8 mouse cellular contexts compared by ENCODE assay signal in the genomic region with DNA sequence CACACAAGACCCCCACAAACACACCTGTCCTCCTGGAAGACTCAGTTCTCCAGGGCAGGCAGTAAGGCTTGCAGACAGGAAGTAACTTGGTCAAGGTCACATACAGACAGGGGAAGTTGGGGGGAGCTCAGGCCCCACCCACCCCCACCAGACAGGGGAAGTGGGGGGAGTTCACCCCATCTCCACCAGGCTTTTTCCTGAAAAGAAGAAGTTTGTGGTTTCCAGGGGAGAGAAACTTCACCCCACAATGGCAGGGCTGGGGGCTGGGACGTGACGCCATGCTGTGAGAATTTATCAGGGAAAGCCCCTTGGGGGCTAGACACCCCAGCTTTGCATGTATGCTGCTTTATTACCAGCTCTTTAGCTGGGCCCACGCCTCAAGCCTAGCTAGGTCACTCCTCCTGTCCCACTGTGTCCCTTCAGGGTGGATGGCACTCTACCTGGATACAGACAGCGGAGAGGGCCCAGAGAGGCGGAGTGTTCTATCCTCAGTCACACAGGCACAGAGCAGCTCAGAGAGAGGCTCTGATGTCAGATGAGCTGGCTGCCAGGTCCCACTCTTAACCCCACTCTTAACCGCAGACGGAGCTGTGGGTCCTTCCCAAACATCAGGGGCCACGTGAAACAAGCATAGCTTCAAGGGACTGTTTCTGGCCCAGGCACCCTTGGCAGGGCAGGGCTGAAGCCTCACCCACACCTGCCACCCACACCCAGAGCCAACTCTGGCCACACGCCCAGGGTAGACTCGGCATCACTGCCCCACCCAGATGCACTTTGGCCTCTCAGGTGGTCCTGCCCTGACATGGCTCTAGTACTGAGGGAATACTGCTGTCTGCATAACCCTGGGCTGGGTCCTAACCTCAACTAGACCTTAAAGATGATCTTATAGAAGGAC. TPM values are rescaled to one million over a fixed set of nuclear protein-coding genes. Genes with fewer than 3 reads are reported as not detected.
A peak's percentile ranks its signal among the peaks of the same experiment; 100 is the strongest.
DNase-seq lines count a peak whose midpoint lies in the region; ATAC-seq lines count a peak whose summit lies in the region.

No protein-coding gene starts in this region.

- no peaks in the 10 kb centered on the region for H3K27me3 ChIP-seq in midbrain, embryonic 10.5 days (ENCODE audit: low read depth, poor library complexity, severe bottlenecking)
- no peaks in the 10 kb centered on the region for H3K27me3 ChIP-seq in midbrain, embryonic 15.5 days (replicated peaks)
- no peaks in the 10 kb centered on the region for H3K27me3 ChIP-seq in limb, embryonic 10.5 days (ENCODE audit: low read depth, poor library complexity, severe bottlenecking)

- 0 out of 2 replicates have a peak overlapping the region, but pooled peaks have one; percentile 0 for H3K4me3 ChIP-seq in midbrain, embryonic 10.5 days
- H3K4me3 ChIP-seq in midbrain, embryonic 15.5 days = no peak overlapping the region
- H3K4me3 ChIP-seq in limb, embryonic 10.5 days = 0 out of 2 replicates have a peak overlapping the region, but pooled peaks have one; percentile 3

- H3K9ac ChIP-seq in midbrain, embryonic 15.5 days = no peak overlapping the region

- H3K9me3 ChIP-seq in midbrain, embryonic 10.5 days (replicated peaks) = no peaks in the 10 kb centered on the region
- H3K9me3 ChIP-seq in midbrain, embryonic 15.5 days = no peaks in the 10 kb centered on the region
- H3K9me3 ChIP-seq in limb, embryonic 10.5 days (replicated peaks) = no peaks in the 10 kb centered on the region

- no peak overlapping the region for H3K4me2 ChIP-seq in midbrain, embryonic 15.5 days

- H3K4me1 ChIP-seq in midbrain, embryonic 10.5 days = peaks cover 32% of the 10 kb centered on the region
- peaks cover 22% of the 10 kb centered on the region for H3K4me1 ChIP-seq in midbrain, embryonic 15.5 days
- peaks cover 51% of the 10 kb centered on the region for H3K4me1 ChIP-seq in limb, embryonic 10.5 days

- H3K27ac ChIP-seq in midbrain, embryonic 10.5 days (replicated peaks) = no peak overlapping the region
- H3K27ac ChIP-seq in midbrain, embryonic 15.5 days = no peak overlapping the region
- H3K27ac ChIP-seq in limb, embryonic 10.5 days = peak overlapping the region; percentile 44; the same call in 1 of the 2 replicates

- ATAC-seq in midbrain, embryonic 15.5 days (replicated peaks) = no peak
- peak; percentile 75 for ATAC-seq in granulocyte monocyte progenitor cell, adult 5-6 weeks (replicated peaks; ENCODE audit: poor library complexity, severe bottlenecking)

- H3K36me3 ChIP-seq in midbrain, embryonic 10.5 days = peaks cover 59% of the 10 kb centered on the region
- peaks cover 17% of the 10 kb centered on the region for H3K36me3 ChIP-seq in midbrain, embryonic 15.5 days (replicated peaks)
- H3K36me3 ChIP-seq in limb, embryonic 10.5 days = peaks cover 72% of the 10 kb centered on the region

- 89% methylated on average over 10 of the region's 10 CpGs for WGBS in midbrain, embryonic 10.5 days
- 84% methylated on average over 10 of the region's 10 CpGs for WGBS in midbrain, embryonic 15.5 days
- 87% methylated on average over 10 of the region's 10 CpGs for WGBS in limb, embryonic 10.5 days

- no peak for DNase-seq in midbrain, embryonic 10.5 days (ENCODE audit: low spot score)
- DNase-seq in limb, embryonic 10.5 days (ENCODE audit: low spot score) = no peak
- peak; percentile 65 to 84 for DNase-seq in natural killer cell, adult 2 months (ENCODE audit: low spot score in 2 of 2)
- DNase-seq in testis, postnatal 10 days (ENCODE audit: low spot score) = no peak
- no peak for DNase-seq in urinary bladder, postnatal 4 days (ENCODE audit: low spot score in 2 of 2)
- no peak for DNase-seq in layer of hippocampus, adult 8-10 months (ENCODE audit: low spot score in 2 of 2)

RNA-seq across cellular contexts. Expression of a gene that starts 5.4 kb away (rescaled TPM):
- 49.3 and 52.7 TPM in 2 replicates for polyA plus RNA-seq in midbrain, embryonic 10.5 days (2016; fragmentation: Nextera tagmentation; extraction: Ambion mirVana)
- 35.9 and 37.4 TPM in 2 replicates for polyA plus RNA-seq in midbrain, embryonic 15.5 days (2015; fragmentation: Nextera tagmentation; extraction: Ambion mirVana)
- 60.7 and 70.5 TPM in 2 replicates for total RNA-seq in granulocyte monocyte progenitor cell, adult 5-6 weeks (2014; fragmentation: Nextera tagmentation)
- 52.8 and 63.3 TPM in 2 replicates for total RNA-seq in granulocyte monocyte progenitor cell, adult 5-6 weeks (2017)
- polyA plus RNA-seq in limb, embryonic 10.5 days (2016; fragmentation: Nextera tagmentation; extraction: Ambion mirVana) = 68.1 and 75.7 TPM in 2 replicates
- 10 to 100 TPM; 17.4 to 26.8 (median 19.5) TPM for total RNA-seq in layer of hippocampus, adult 8-10 months (2022)

RNA-seq across cellular contexts. Expression of a gene that starts 13.7 kb away (rescaled TPM):
- polyA plus RNA-seq in midbrain, embryonic 10.5 days (2016; fragmentation: Nextera tagmentation; extraction: Ambion mirVana) = 0.36 and 0.39 TPM in 2 replicates
- polyA plus RNA-seq in midbrain, embryonic 15.5 days (2015; fragmentation: Nextera tagmentation; extraction: Ambion mirVana) = 1.1 and 1.7 TPM in 2 replicates
- total RNA-seq in granulocyte monocyte progenitor cell, adult 5-6 weeks (2014; fragmentation: Nextera tagmentation) = not detected in 2 replicates
- not detected in 2 replicates for total RNA-seq in granulocyte monocyte progenitor cell, adult 5-6 weeks (2017)
- 0.16 and 0.39 TPM in 2 replicates for polyA plus RNA-seq in limb, embryonic 10.5 days (2016; fragmentation: Nextera tagmentation; extraction: Ambion mirVana)
- total RNA-seq in layer of hippocampus, adult 8-10 months (2022) = under 1 TPM in 1 of 4 experiments, not detected in 3; 0.28 TPM

RNA-seq across cellular contexts. Expression of a gene that starts 16.2 kb away (rescaled TPM):
- polyA plus RNA-seq in midbrain, embryonic 10.5 days (2016; fragmentation: Nextera tagmentation; extraction: Ambion mirVana) = 41.9 and 48.6 TPM in 2 replicates
- polyA plus RNA-seq in midbrain, embryonic 15.5 days (2015; fragmentation: Nextera tagmentation; extraction: Ambion mirVana) = 112 and 121 TPM in 2 replicates
- not detected in 2 replicates for total RNA-seq in granulocyte monocyte progenitor cell, adult 5-6 weeks (2014; fragmentation: Nextera tagmentation)
- not detected in 2 replicates for total RNA-seq in granulocyte monocyte progenitor cell, adult 5-6 weeks (2017)
- 5.5 and 5.6 TPM in 2 replicates for polyA plus RNA-seq in limb, embryonic 10.5 days (2016; fragmentation: Nextera tagmentation; extraction: Ambion mirVana)
- 10 to 100 TPM; 76.6 to 96.7 (median 85.4) TPM for total RNA-seq in layer of hippocampus, adult 8-10 months (2022)

RNA-seq across cellular contexts. Expression of a gene that starts 38.0 kb away (rescaled TPM):
- polyA plus RNA-seq in midbrain, embryonic 10.5 days (2016; fragmentation: Nextera tagmentation; extraction: Ambion mirVana) = 51.0 and 51.9 TPM in 2 replicates
- polyA plus RNA-seq in midbrain, embryonic 15.5 days (2015; fragmentation: Nextera tagmentation; extraction: Ambion mirVana) = 37.9 and 41.1 TPM in 2 replicates
- 20.7 and 35.1 TPM in 2 replicates for total RNA-seq in granulocyte monocyte progenitor cell, adult 5-6 weeks (2014; fragmentation: Nextera tagmentation)
- total RNA-seq in granulocyte monocyte progenitor cell, adult 5-6 weeks (2017) = 14.6 and 18.3 TPM in 2 replicates
- polyA plus RNA-seq in limb, embryonic 10.5 days (2016; fragmentation: Nextera tagmentation; extraction: Ambion mirVana) = 45.7 and 48.7 TPM in 2 replicates
- total RNA-seq in layer of hippocampus, adult 8-10 months (2022) = 10 to 100 TPM; 33.8 to 45.7 (median 40.7) TPM

RNA-seq across cellular contexts. Expression of a gene that starts 43.7 kb away (rescaled TPM):
- polyA plus RNA-seq in midbrain, embryonic 10.5 days (2016; fragmentation: Nextera tagmentation; extraction: Ambion mirVana) = 0.02 TPM in 1 of 2 replicates, not detected in the other
- polyA plus RNA-seq in midbrain, embryonic 15.5 days (2015; fragmentation: Nextera tagmentation; extraction: Ambion mirVana) = 0.08 TPM in 1 of 2 replicates, not detected in the other
- 8.1 and 13.7 TPM in 2 replicates for total RNA-seq in granulocyte monocyte progenitor cell, adult 5-6 weeks (2014; fragmentation: Nextera tagmentation)
- 19.3 and 24.4 TPM in 2 replicates for total RNA-seq in granulocyte monocyte progenitor cell, adult 5-6 weeks (2017)
- polyA plus RNA-seq in limb, embryonic 10.5 days (2016; fragmentation: Nextera tagmentation; extraction: Ambion mirVana) = 0.04 and 0.11 TPM in 2 replicates
- total RNA-seq in layer of hippocampus, adult 8-10 months (2022) = 10 to 100 TPM in 3 of 4 experiments, 1 to 10 TPM in 1; 5.4 to 13.8 (median 10.7) TPM

Comparison
In these comparisons a context has a peak if more than half of its experiments do, and no peak if none do; other contexts are left out.
1. DNase-seq: peak in natural killer cell, adult 2 months (2 of 2); none in midbrain, embryonic 10.5 days (single experiment), limb, embryonic 10.5 days (single experiment), testis, postnatal 10 days (single experiment), urinary bladder, postnatal 4 days (0 of 2) and layer of hippocampus, adult 8-10 months (0 of 2).